Mouse (Mus musculus): ENCODE measurements at regions not wholly inside any gene's neighbourhood (a gene's known extent, or its start where the extent isn't known, plus 50 kb on each side); places are given as distances from the start of the nearest gene placed in this dataset.

GRCm38 (mm10) chr15:36719241-36719640 lies 288.3 kb downstream of the Zfp706 start:
- in situ Hi-C loops (cut with MboI, MseI), result no loop called here

GRCm38 (mm10) chr15:36717835-36718234 lies 289.7 kb downstream of the Zfp706 start:
- in situ Hi-C loops (cut with MboI, MseI), result no loop called here

GRCm38 (mm10) chr15:36716686-36717038 lies 290.9 kb downstream of the Zfp706 start:
- in situ Hi-C loops (cut with MboI, MseI), result no loop called here

GRCm38 (mm10) chr15:36715745-36716685 lies 291.6 kb downstream of the Zfp706 start:
- in situ Hi-C loops (cut with MboI, MseI), result no loop called here

GRCm38 (mm10) chr15:36715159-36715558 lies 292.4 kb downstream of the Zfp706 start:
- in situ Hi-C loops (cut with MboI, MseI), result no loop called here

GRCm38 (mm10) chr15:36709788-36710187 lies 297.8 kb downstream of the Zfp706 start:
- in situ Hi-C loops (cut with MboI, MseI), result loop anchor here (5.0 to 10.0 kb wide), 3 partner anchors 65 to 197 kb away; no protein-coding TSS in a partner anchor

GRCm38 (mm10) chr15:36708471-36708870 lies 299.1 kb downstream of the Zfp706 start:
- in situ Hi-C loops (cut with MboI, MseI), result loop anchor here (5.0 to 10.0 kb wide), 3 partner anchors 64 to 196 kb away; no protein-coding TSS in a partner anchor

GRCm38 (mm10) chr15:36705990-36706389 lies 301.6 kb downstream of the Zfp706 start:
- in situ Hi-C loops (cut with MboI, MseI), result loop anchor here (5.0 to 10.0 kb wide), 3 partner anchors 61 to 194 kb away; no protein-coding TSS in a partner anchor

- in situ Hi-C loops (cut with MboI, MseI), result loop anchor here (5.0 to 10.0 kb wide), 3 partner anchors 61 to 193 kb away; no protein-coding TSS in a partner anchor
These were observed 302.2 kb downstream of the Zfp706 start for GRCm38 (mm10) chr15:36705391-36705790.

GRCm38 (mm10) chr15:36701846-36702245 lies 305.7 kb downstream of the Zfp706 start:
- in situ Hi-C loops (cut with MboI, MseI), result loop anchor here (10.0 kb wide), 1 partner anchor 57 kb away; no protein-coding TSS in a partner anchor

- in situ Hi-C loops (cut with MboI, MseI), result loop anchor here (10.0 kb wide), 1 partner anchor 55 kb away; no protein-coding TSS in a partner anchor
These were observed 307.4 kb downstream of the Zfp706 start for GRCm38 (mm10) chr15:36700196-36700595.

GRCm38 (mm10) chr15:36695199-36696129 lies 312.1 kb downstream of the Zfp706 start:
- in situ Hi-C loops (cut with MboI, MseI), result no loop called here

- in situ Hi-C loops (cut with MboI, MseI), result no loop called here
These were observed 316.4 kb downstream of the Zfp706 start for GRCm38 (mm10) chr15:36691002-36691652.

- in situ Hi-C loops (cut with MboI, MseI), result no loop called here
These were observed 317.7 kb downstream of the Zfp706 start for GRCm38 (mm10) chr15:36689881-36690280.

GRCm38 (mm10) chr15:36689301-36689700 lies 318.3 kb downstream of the Zfp706 start:
- in situ Hi-C loops (cut with MboI, MseI), result no loop called here

- in situ Hi-C loops (cut with MboI, MseI), result no loop called here
These were observed 319.4 kb downstream of the Zfp706 start for GRCm38 (mm10) chr15:36688051-36688754.

GRCm38 (mm10) chr15:36684684-36685083 lies 322.9 kb downstream of the Zfp706 start:
- in situ Hi-C loops (cut with MboI, MseI), result no loop called here

- in situ Hi-C loops (cut with MboI, MseI), result no loop called here
These were observed 324.7 kb downstream of the Zfp706 start for GRCm38 (mm10) chr15:36682832-36683231.

- in situ Hi-C loops (cut with MboI, MseI), result no loop called here
These were observed 325.4 kb downstream of the Zfp706 start for GRCm38 (mm10) chr15:36682159-36682558.

GRCm38 (mm10) chr15:36680361-36681140 lies 327.0 kb downstream of the Zfp706 start:
- in situ Hi-C loops (cut with MboI, MseI), result no loop called here
